Mouse (Mus musculus): ENCODE measurements around the gene Edn3.

The Edn3 gene

DNA sequence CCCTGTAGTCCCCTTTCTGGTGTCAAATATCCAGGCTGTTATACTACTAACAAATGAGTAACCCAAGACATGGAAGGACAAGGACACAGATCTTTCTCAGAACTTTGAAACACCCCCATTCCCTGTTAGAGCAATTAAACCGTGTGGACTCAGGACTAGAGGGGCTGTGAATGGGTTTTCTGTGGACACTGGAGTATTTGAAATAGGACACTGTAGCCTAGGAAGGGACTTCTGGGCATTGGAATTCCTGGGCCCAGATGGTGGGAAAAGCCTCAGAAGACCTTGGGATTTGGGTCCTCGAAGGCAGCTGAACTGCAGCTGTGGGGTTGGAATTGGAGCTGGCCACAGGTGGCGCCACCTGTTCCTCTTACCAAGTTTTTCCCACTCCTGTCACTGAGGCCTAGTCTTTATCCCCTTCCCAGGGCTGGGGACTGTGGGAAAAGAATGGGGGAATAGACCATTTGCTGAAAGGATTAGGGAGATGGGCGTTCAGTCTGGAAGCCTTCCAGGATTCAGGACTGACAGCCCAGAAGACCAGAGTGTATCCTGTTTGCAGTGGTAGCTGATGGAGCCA, 37.2 kb downstream of the Edn3 start:
- DNase-seq (ENCODE audit: low spot score), result no peak

DNA sequence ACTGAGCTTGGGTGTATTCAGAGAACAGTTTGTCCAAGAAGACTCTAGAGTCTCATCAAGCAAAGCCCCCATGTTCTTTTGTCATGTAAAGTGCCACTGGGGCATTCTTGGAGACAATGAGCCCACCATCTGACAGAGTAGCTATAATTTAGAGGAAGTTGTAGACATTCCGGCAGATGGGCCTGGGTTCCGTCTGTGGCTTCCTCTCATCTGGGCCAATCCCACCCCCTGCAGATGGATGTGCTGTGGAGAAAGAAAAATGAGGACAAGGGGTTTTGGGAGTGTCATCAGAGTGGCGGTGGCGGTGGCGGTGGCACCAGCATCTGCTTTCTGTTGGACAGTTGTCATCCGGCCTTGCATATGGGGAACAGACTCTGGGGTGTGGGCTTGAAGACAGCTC, 42.0 kb downstream of the Edn3 start:
- no peak for DNase-seq (ENCODE audit: low spot score)

DNA sequence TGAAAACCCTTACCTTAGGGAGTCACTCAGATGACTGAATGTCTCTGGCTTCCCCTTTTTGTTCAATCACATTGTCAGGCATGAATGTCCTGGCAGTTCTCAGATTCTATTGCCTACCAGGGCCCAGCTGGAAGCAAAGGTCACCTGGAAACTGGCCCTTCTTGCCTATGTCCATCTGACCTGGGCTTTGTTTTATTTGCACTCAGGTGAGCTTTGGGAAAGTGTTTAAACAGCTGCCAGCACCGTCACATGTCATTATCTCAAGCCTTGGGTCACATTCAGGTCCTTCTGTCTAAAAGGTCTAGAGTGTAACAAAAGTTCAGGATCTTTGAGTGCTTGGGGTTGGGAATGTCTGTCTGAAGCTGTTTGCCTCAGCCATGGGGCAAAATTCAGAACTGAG, 43.2 kb downstream of the Edn3 start:
- DNase-seq (ENCODE audit: low spot score), result no peak

DNA sequence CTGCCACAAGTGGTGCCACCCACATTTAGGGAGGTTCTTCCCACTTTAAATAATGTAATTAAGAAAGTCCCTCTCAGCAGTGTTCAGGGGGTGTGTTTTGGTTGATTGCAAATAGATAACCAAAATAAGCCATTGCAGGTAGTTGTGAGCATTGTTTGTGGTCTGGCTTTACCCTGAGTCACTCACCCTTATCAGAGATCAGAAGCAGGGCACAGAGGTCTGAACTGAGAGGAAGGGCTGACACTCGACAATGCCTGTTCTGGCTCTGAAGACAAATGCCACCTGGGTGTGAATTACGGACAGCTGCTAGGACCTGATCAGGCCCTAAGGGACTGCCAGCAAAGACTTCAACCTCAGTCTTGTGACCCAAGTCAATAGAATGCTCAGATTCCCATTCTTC, 47.5 kb downstream of the Edn3 start:
- DNase-seq (ENCODE audit: low spot score), result no peak

DNA sequence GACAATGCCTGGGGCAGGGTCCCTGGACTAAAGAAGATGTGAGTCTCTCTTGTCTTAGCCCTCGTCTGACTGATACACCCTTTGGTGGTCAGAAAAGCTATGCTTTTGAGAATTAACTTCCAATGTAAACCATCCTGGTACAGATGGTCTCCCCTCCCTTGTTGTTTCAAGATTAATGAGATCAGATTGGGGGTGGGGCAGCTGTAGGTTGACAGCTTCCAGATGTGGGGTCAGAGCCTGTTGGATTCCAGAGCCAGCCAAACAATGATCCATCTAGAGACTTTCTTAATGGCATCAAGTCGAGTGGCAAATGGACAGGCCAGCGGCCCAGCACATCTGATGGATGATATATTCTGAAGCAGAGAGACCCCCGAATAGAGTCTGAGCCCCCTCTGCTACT, 48.9 kb downstream of the Edn3 start:
- no peak for DNase-seq (ENCODE audit: low spot score)

DNA sequence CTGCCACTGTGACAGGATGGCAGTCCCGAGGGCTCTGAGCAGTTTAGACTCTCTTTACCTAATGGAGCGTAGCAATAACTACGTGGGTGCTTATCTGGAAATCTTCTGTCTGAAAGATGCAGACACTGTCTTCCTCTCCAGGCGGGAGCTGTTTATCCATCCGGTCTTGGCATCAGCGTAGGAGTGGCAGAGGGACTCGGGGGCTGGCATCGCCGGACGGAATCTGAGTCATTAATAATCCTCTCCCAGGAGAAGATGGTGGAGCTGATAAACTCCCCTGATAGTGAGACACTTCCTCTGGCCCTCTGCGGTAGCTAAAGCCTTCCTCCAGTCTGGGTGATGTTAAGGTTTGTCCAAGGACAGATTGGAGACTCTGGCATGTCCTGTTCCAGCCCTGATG, 52.9 kb downstream of the Edn3 start:
- DNase-seq (ENCODE audit: low spot score), result no peak

DNA sequence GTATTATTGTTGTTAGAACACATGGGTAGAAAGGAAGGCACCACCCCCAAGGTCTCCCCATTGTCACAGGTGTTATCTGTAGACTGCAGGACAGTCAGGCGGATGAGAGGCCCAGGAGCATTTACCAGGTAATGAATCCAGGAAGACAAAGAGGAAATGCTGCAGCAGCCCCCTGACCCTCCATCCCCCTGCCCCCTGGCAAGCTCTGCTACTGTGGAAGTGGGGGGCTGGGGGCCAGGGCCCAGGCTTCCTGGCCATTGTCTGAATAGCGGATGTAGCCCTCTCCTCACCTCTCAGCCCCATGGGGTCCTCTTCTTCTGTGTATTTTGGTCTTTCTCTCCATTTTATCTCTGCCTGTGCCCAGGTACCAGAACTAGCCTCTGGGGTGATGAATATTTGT, 55.7 kb downstream of the Edn3 start:
- no peak for DNase-seq (ENCODE audit: low spot score)

DNA sequence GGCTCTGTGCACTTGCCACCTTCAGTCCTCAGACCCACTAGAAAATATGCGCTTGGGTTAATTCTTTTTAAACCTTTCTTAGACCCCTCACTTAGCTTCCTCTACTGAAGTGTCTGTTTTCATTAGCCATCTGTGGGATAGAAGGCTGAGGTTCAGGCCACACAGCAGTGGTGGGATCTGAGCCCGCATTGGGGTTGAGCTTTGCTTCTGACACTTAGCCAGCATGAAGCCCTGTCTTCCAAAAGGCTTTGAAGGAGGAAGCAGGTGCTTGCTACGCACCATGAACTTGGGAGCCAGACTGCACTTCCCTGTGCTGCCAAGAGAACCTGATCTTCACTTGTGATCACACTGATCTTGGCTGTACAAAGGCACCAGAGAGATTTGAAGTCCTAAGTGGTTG, 59.9 kb downstream of the Edn3 start:
- DNase-seq (ENCODE audit: low spot score), result no peak

DNA sequence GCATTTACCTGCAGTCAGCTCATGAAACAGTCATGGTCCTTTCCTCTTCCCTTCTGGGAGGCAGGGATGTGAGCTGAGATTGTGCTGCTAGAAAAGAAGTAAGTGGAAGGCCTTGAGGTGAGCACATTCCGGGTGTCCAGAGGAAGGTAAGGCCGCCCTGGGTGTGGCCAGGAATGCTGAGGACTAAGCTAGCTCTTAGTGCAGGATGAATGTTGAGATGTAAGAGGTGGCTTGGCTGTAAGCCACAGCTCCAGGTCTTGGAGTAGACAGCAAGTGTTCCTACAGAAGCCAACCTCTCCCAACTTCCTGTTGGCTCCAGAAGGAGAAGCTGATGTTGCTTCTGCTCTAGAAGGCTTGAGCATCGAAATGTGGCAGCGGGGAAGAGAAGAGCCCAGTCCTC, 67.4 kb downstream of the Edn3 start:
- no peak for DNase-seq (ENCODE audit: low spot score)

DNA sequence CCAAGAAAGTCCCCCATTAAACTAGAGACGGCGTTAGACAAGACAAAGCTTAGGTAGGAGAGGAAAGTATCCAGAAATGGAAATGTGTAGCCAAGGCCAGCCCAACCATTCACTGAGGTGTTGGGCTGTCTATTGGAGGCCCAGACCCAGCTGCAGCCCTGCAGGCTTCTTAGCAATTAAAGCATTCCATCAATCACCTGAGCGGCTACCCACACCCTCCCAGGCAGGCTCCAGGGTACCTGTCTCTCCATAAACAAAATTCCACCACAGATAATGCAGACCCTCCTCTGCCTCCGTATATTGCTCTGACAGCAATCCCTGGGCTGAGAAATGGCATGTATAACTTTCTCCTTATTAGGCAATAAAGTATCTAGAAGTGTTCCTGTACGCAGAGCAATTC, 73.2 kb downstream of the Edn3 start:
- no peak for DNase-seq (ENCODE audit: low spot score)
